Mouse (Mus musculus): ENCODE data around the gene Timd4.

The Timd4 gene

GRCm38 (mm10) chr11:46810511-46810910 lies at the start of gene Timd4:
Gene Timd4 (plus strand): TSS chr11:46810800.
- no peak for DNase-seq

GRCm38 (mm10) chr11:46776879-46777278 lies 33.7 kb upstream of the Timd4 start:
- no peak for DNase-seq

- DNase-seq, result no peak
These were observed 30.8 kb upstream of the Timd4 start for GRCm38 (mm10) chr11:46779811-46780210.

- DNase-seq, result no peak
These were observed 6.2 kb upstream of the Timd4 start for GRCm38 (mm10) chr11:46804440-46804839.

GRCm38 (mm10) chr11:46817692-46818091 lies 7.1 kb downstream of the Timd4 start:
- no peak for DNase-seq

- no peak for DNase-seq
These were observed 9.3 kb downstream of the Timd4 start for GRCm38 (mm10) chr11:46819930-46820329.

- DNase-seq, result peak in 1 of 2 experiments; percentile 36
These were observed 19.7 kb downstream of the Timd4 start for GRCm38 (mm10) chr11:46830348-46830747.

GRCm38 (mm10) chr11:46835080-46835479 lies 24.5 kb downstream of the Timd4 start:
- no peak for DNase-seq

GRCm38 (mm10) chr11:46842015-46842726 lies 31.6 kb downstream of the Timd4 start:
- DNase-seq, result no peak

GRCm38 (mm10) chr11:46846661-46847060 lies 36.1 kb downstream of the Timd4 start:
- DNase-seq, result no peak

- no peak for DNase-seq
These were observed 37.2 kb downstream of the Timd4 start for GRCm38 (mm10) chr11:46847827-46848220.

GRCm38 (mm10) chr11:46848221-46848971 lies 37.8 kb downstream of the Timd4 start:
- no peak for DNase-seq

GRCm38 (mm10) chr11:46864809-46865208 lies 54.2 kb downstream of the Timd4 start:
- no peak for DNase-seq

- DNase-seq, result no peak
These were observed 58.0 kb downstream of the Timd4 start for GRCm38 (mm10) chr11:46868594-46868993.

GRCm38 (mm10) chr11:46875774-46876173 lies 65.2 kb downstream of the Timd4 start:
- DNase-seq, result no peak

- no peak for DNase-seq
These were observed 71.9 kb downstream of the Timd4 start for GRCm38 (mm10) chr11:46882456-46882855.

- no peak for DNase-seq
These were observed 78.5 kb downstream of the Timd4 start for GRCm38 (mm10) chr11:46889093-46889492.
